Mouse (Mus musculus): ENCODE measurements around the gene Plek2. TPM values are rescaled to one million over a fixed set of nuclear protein-coding genes. Genes with fewer than 3 reads are reported as not detected.
"Not testable (repeated sequence)": the region's sequence is repeated elsewhere in the genome, so short reads cannot be mapped to it uniquely, and the experiment has no call there.

The Plek2 gene
- total and polyA plus RNA-seq, 3 experiments = 0.10 to 0.29 (median 0.27) TPM

DNA sequence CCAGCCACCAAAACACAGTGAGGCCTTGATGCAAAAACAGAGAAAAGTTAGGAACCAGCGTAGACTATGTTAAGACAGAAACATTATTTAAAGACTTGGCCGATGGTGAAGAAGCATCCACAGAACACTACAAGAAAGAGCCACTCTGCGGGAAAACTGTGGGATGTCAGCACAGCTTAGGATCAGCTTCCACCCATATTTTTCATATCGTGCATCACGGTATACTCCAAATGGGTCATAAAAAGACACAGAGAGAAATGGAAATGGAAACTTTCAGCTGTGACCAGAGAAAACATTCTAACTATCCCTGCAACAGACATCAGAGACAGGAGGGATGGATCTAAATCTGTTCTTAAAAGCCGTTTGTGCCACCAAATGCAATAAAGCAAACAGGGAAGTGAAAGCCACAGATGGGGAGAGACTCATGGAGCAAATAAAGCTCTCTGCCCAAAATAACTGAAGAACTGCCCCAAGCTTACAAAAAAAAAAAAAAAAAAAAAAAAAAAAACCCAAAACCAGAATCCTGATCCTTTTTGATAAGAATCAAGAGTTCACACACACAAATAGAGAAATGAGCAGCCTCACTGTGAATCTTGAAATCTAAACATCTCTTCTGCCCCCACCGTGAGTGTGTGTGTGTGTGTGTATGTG is 16.9 kb upstream of the Plek2 start:
- Histone ChIP-seq H3K9ac (ENCODE audit: low read depth, low read length) (no peak overlapping the region), H3K36me3 (ENCODE audit: control insufficient read depth, insufficient read depth, low read length) (no peaks in the 10 kb centered on the region), H3K27me3 (ENCODE audit: control insufficient read depth, insufficient read depth, low read length) (no peaks in the 10 kb centered on the region), H3K27ac (no peak overlapping the region), H3K4me1 (ENCODE audit: control insufficient read depth, insufficient read depth, low read length) (peaks cover 1% of the 10 kb centered on the region; the same call in 1 of the 2 replicates), H3K4me3 (no peak overlapping the region), H3K79me2 (replicated peaks; ENCODE audit: control insufficient read depth, insufficient read depth, low read length) (no peaks in the 10 kb centered on the region)
- no peak for DNase-seq
- intact Hi-C loops (cut with DNase I) = no loop called here
- WGBS = 87% methylated on average over 7 of the region's 7 CpGs
- no peak for TF ChIP-seq EP300 (IDR thresholded peaks at IDR 0.05; ENCODE audit: insufficient read depth, low read depth, low read length)
- no peak for TF ChIP-seq POLR2A (IDR thresholded peaks at IDR 0.05; ENCODE audit: insufficient read depth, low read depth, low read length)
- TF ChIP-seq CTCF (IDR thresholded peaks at IDR 0.05) = no peak

- H3K27ac ChIP-seq; H3K36me3 ChIP-seq (ENCODE audit: control insufficient read depth, insufficient read depth, low read length); H3K27me3 ChIP-seq (ENCODE audit: control insufficient read depth, insufficient read depth, low read length); DNase-seq; H3K9ac ChIP-seq (ENCODE audit: low read depth, low read length); intact Hi-C loops (cut with DNase I); H3K79me2 ChIP-seq (replicated peaks; ENCODE audit: control insufficient read depth, insufficient read depth, low read length); H3K4me3 ChIP-seq; H3K4me1 ChIP-seq (ENCODE audit: control insufficient read depth, insufficient read depth, low read length): not testable (repeated sequence)
- 0 out of 2 replicates have a peak, but pooled peaks have one; percentile 9 for TF ChIP-seq CTCF (IDR thresholded peaks at IDR 0.05)
Measured at GRCm38 (mm10) chr12:78922977-78923376, 16.2 kb upstream of the Plek2 start.

DNA sequence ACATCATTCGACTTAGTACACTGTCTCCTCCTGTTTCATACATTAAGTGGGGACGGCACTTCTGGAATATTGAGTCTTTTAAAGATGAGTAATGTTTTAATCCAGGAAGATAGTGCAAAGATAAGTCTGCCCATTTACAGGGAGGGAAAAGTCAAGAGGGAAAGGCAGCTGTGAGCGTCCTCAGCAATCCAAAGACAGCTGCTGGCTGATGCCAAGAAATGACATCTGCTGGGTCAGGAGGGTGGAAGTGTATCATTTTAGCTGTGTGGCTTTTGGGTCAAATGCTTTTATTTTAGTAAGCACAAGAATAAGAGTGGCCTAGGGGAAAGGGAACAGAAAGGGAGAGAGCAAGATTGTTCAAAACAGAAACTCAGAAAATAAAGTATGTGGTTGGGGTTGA is 15.3 kb upstream of the Plek2 start:
- WGBS = 62% methylated on average over 3 of the region's 3 CpGs
- no peak for DNase-seq
- Histone ChIP-seq H3K9ac (ENCODE audit: low read depth, low read length) (no peak overlapping the region), H3K36me3 (ENCODE audit: control insufficient read depth, insufficient read depth, low read length) (no peaks in the 10 kb centered on the region), H3K4me1 (ENCODE audit: control insufficient read depth, insufficient read depth, low read length) (peaks cover 1% of the 10 kb centered on the region; the same call in 1 of the 2 replicates), H3K27ac (no peak overlapping the region), H3K79me2 (replicated peaks; ENCODE audit: control insufficient read depth, insufficient read depth, low read length) (no peaks in the 10 kb centered on the region), H3K27me3 (ENCODE audit: control insufficient read depth, insufficient read depth, low read length) (no peaks in the 10 kb centered on the region), H3K4me3 (no peak overlapping the region)
- intact Hi-C loops (cut with DNase I) = no loop called here
- TF ChIP-seq POLR2A (IDR thresholded peaks at IDR 0.05; ENCODE audit: insufficient read depth, low read depth, low read length) (no peak), CTCF (IDR thresholded peaks at IDR 0.05) (no peak), EP300 (IDR thresholded peaks at IDR 0.05; ENCODE audit: insufficient read depth, low read depth, low read length) (no peak)

DNA sequence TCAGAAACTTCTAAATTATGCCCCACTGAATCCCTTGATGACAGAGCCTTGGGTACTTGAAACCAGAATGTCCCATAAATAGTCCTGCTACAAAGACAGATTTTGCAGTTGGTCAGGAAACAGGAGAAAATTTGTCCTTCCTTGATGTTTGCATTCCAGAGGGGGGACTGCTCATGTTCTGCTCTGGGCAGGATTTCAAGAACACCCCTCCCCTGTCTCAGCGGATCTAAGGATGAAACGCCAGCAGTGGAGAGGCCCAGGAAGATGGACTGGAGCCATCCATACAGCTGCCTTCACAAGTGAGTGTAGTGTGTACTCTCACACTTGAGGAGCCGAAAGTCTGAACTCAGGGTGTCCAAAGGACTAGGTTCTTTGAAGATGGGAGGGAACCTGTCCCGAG is 14.7 kb upstream of the Plek2 start:
- intact Hi-C loops (cut with DNase I) = no loop called here
- no peak overlapping the region for H3K27ac ChIP-seq
- TF ChIP-seq CTCF (IDR thresholded peaks at IDR 0.05) (no peak), EP300 (IDR thresholded peaks at IDR 0.05; ENCODE audit: insufficient read depth, low read depth, low read length) (no peak), POLR2A (IDR thresholded peaks at IDR 0.05; ENCODE audit: insufficient read depth, low read depth, low read length) (no peak)
- H3K4me1 ChIP-seq (ENCODE audit: control insufficient read depth, insufficient read depth, low read length) = peaks cover 1% of the 10 kb centered on the region; the same call in 1 of the 2 replicates
- no peak for DNase-seq
- H3K4me3 ChIP-seq = no peak overlapping the region
- H3K9ac ChIP-seq (ENCODE audit: low read depth, low read length) = no peak overlapping the region
- no peaks in the 10 kb centered on the region for H3K27me3 ChIP-seq (ENCODE audit: control insufficient read depth, insufficient read depth, low read length)
- no peaks in the 10 kb centered on the region for H3K36me3 ChIP-seq (ENCODE audit: control insufficient read depth, insufficient read depth, low read length)
- no peaks in the 10 kb centered on the region for H3K79me2 ChIP-seq (replicated peaks; ENCODE audit: control insufficient read depth, insufficient read depth, low read length)
- 54% methylated on average over 4 of the region's 4 CpGs for WGBS

DNA sequence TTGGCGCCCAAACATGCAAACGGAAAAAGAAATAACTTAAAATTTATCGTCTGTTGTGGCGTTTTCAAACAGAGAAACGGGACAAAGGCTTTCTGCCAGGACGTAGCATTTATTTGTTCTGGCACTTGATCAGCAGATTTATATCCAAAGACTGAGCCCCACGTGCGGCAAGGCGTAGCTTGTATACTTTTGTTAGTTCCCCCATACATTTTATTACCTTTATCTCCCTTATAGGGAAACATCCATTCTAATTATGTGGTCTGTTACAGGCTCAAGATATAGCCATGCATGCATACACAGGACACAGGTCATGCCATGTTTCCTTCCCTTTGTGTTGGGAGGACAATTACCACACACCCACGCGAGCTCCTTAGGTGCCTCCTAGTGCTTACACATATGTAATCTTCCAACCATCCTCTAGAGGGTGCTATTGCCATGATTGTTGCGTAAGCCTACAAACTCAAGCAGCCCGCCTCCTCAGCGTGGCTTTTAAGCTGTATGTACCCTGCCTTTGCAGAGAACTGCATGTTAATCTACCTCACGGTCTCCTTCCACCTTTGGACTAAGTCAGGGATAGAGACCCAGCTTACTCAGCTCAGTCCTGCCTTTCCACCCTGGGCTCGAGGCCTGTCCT is 12.4 kb upstream of the Plek2 start:
- Histone ChIP-seq H3K4me1 (ENCODE audit: control insufficient read depth, insufficient read depth, low read length) (peaks cover 1% of the 10 kb centered on the region; the same call in 1 of the 2 replicates), H3K4me3 (no peak overlapping the region), H3K27ac (no peak overlapping the region), H3K27me3 (ENCODE audit: control insufficient read depth, insufficient read depth, low read length) (no peaks in the 10 kb centered on the region), H3K9ac (ENCODE audit: low read depth, low read length) (no peak overlapping the region), H3K36me3 (ENCODE audit: control insufficient read depth, insufficient read depth, low read length) (no peaks in the 10 kb centered on the region), H3K79me2 (replicated peaks; ENCODE audit: control insufficient read depth, insufficient read depth, low read length) (no peaks in the 10 kb centered on the region)
- 19% methylated on average over 16 of the region's 16 CpGs for WGBS
- TF ChIP-seq CTCF (IDR thresholded peaks at IDR 0.05) = peak; percentile 95
- TF ChIP-seq EP300 (IDR thresholded peaks at IDR 0.05; ENCODE audit: insufficient read depth, low read depth, low read length) = 0 out of 2 replicates have a peak, but pooled peaks have one; percentile 69
- TF ChIP-seq POLR2A (IDR thresholded peaks at IDR 0.05; ENCODE audit: insufficient read depth, low read depth, low read length) = no peak
- DNase-seq = peak; percentile 52 to 60
- intact Hi-C loops (cut with DNase I) = loop anchor here (2.0 to 5.0 kb wide), 3 partner anchors 68 to 104 kb away; partner anchors contain the start of gene Tmem229b
